Mouse (Mus musculus) ES-Bruce4 (cell line): ENCODE results near the gene Ssbp2.

Experiments
- CTCF ChIP-seq: IDR thresholded peaks from one replicate; pipeline ENCODE4 v1.8.1; 2011; ENCODE audit warnings: low read depth, low read length
- EP300 ChIP-seq: IDR thresholded peaks from 2 replicates; pipeline ENCODE4 v1.6.1; 2011; ENCODE audit warnings: low read depth, low read length; ENCODE audit not compliant: insufficient read depth
- POLR2A ChIP-seq: IDR thresholded peaks from one replicate; pipeline ENCODE4 v1.8.1; 2011; ENCODE audit warnings: low read length; ENCODE audit not compliant: insufficient read depth

- no peak for TF ChIP-seq EP300
- no peak for TF ChIP-seq CTCF
- TF ChIP-seq POLR2A: no peak
Observed at GRCm38 (mm10) chr13:91727899-91728298, 267.8 kb downstream of the Ssbp2 start.
